Mouse (Mus musculus) thymus, adult 2 months (tissue): ENCODE measurements around the gene Defa23. TPM values are rescaled to one million over a fixed set of nuclear protein-coding genes. Genes with fewer than 3 reads are reported as not detected.
"Not testable (repeated sequence)": the region's sequence is repeated elsewhere in the genome, so short reads cannot be mapped to it uniquely, and the experiment has no call there.

Experiments
- DNase-seq: peaks from one replicate; pipeline ENCODE4 v3.0.0; 2021
- H3K27ac ChIP-seq: fragments of 200-500 bp; 2 replicates; pipeline ENCODE4 v1.5.1; 2012; ENCODE audit warnings: low read length, control low read depth; ENCODE audit not compliant: control insufficient read depth, insufficient read depth
- H3K27me3 ChIP-seq: fragments of 200-500 bp; 2 replicates; pipeline ENCODE4 v1.6.1; 2012; ENCODE audit warnings: mild to moderate bottlenecking, low read length, moderate library complexity, mixed read lengths; ENCODE audit not compliant: control insufficient read depth, insufficient read depth
- H3K36me3 ChIP-seq: fragments of 200-500 bp; 2 replicates; pipeline ENCODE4 v1.6.1; 2012; ENCODE audit warnings: mild to moderate bottlenecking, low read length, moderate library complexity; ENCODE audit not compliant: control insufficient read depth, insufficient read depth
- H3K4me1 ChIP-seq: fragments of 200-500 bp; replicated peaks from 2 replicates; pipeline ENCODE4 v1.6.1; 2012; ENCODE audit warnings: low read length; ENCODE audit not compliant: control insufficient read depth, insufficient read depth
- H3K4me3 ChIP-seq: fragments of 200-500 bp; 2 replicates; pipeline ENCODE4 v1.5.1; 2012; ENCODE audit warnings: mild to moderate bottlenecking, low read length, control low read depth, moderate library complexity; ENCODE audit not compliant: control insufficient read depth, insufficient read depth
- CTCF ChIP-seq: fragments of 200-500 bp; IDR thresholded peaks from 2 replicates; pipeline ENCODE4 v1.5.1; 2012; ENCODE audit warnings: mild to moderate bottlenecking, control low read depth, low read length, moderate library complexity, borderline replicate concordance; ENCODE audit not compliant: control insufficient read depth, poor library complexity, insufficient read depth; ENCODE audit errors: extremely low read depth
- POLR2A ChIP-seq: fragments of 200-500 bp; IDR thresholded peaks from 2 replicates; pipeline ENCODE4 v1.6.1; 2012; ENCODE audit warnings: mild to moderate bottlenecking, low read length, control low read depth, moderate library complexity; ENCODE audit not compliant: control insufficient read depth, poor library complexity, insufficient read depth; ENCODE audit errors: extremely low read depth
- WGBS: fragments of 180-500 bp; shearing (Covaris S2); methylation state at CpG from one replicate; pipeline ENCODE4 v1.1.7; 2018; 5-methylcytosine and 5-hydroxymethylcytosine counted together
- polyA plus RNA-seq: library from polyadenylated mRNA; depleted of rRNA; stranded (reverse); fragments of >200 nt; gene quantifications from 2 replicates; pipeline ENCODE4 v1.2.3, GENCODE M21; 2012; rRNA removed

Gene Defa23
- not detected in 2 replicates for polyA plus RNA-seq

DNA sequence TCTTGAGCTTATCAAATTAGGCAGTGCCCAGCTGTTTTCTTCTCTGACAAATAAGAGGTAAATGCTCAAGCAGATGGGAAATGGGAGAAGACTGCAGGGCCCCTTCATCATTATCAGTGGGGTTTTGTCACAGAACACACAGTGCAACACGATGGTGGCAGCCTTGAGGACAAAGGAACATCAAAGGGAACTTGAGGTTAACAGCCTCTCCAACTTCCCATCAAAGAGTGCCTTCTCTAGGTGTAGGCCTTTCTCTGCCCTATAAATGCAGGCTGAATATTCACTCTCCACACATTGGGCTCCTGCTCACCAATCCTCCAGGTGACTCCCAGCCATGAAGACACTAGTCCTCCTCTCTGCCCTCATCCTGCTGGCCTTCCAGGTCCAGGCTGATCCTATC lies at the start of gene Defa23:
Gene Defa23, plus strand, starts transcription at position 301 of the 400 bp plus-strand sequence.
- not testable (repeated sequence) for H3K27me3 ChIP-seq, DNase-seq, H3K4me1 ChIP-seq, H3K36me3 ChIP-seq, H3K4me3 ChIP-seq, H3K27ac ChIP-seq
- WGBS = no CpG with 5 or more reads among the region's 1 CpGs

DNA sequence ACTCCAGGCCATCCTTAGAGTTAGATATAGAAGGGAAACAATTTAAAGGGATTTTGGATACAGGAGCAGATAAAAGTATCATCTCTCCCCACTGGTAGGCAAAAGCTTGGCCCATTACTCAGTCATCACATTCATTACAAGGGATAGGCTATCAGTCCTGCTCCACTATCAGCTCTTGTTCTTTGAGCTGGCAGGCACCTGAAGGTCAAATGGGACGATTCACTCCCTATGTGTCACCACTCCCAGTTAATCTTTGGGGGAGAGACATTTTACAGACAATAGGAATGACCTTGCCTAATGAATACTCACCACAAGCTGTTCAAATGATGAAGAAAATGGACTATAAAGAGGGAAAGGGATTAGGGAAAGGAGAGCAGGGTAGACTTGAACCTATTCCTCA lies 48.0 kb upstream of the Defa23 start:
- no peaks in the 10 kb centered on the region for H3K4me1 ChIP-seq
- no peaks in the 10 kb centered on the region for H3K36me3 ChIP-seq
- no peak for DNase-seq
- no peak for TF ChIP-seq POLR2A
- TF ChIP-seq CTCF = no peak
- H3K4me3 ChIP-seq = no peak overlapping the region
- no peak overlapping the region for H3K27ac ChIP-seq
- 30% methylated on average over 1 of the region's 1 CpGs for WGBS
- H3K27me3 ChIP-seq = no peaks in the 10 kb centered on the region

DNA sequence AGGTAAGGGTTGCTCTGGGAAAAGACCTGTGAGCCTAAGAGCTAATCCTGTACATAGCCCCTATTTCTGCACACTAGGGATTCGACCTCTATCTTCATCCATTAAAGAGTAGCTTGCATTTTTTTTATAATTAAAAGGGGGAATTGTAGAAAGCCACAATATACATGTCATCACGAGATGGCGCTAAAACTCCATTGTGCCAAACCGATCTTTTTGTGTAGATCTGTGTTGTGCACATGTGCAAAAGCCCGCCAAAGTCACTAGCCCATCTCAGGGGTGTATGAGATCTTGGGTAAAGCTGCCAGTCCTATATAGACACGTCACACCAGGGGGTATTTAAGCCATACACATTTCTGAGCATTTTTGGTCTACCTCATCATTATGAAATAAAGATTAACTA lies 46.3 kb upstream of the Defa23 start:
- H3K27me3 ChIP-seq, DNase-seq, H3K4me1 ChIP-seq, H3K4me3 ChIP-seq, H3K36me3 ChIP-seq, H3K27ac ChIP-seq: not testable (repeated sequence)
- WGBS = 54% methylated on average over 6 of the region's 6 CpGs

DNA sequence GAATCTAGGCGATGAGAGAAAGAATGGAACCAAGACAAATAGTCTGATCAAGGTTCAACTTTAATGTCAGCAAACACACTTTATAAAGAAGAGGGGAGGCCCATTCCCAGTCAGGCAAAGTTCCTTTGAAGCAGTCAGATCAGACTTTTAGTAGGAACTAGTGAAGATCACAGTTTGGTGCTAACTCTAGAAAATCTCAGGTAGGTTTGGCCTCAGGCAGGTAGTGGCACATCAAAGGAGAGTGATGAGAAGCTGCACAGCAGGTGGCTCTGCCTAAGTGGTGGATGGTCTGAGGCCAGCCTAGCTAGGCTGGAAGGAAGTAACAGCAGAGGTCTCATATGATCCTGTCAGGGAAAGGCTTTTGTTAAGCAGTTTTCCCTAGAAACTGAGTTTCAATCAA lies 44.3 kb upstream of the Defa23 start:
- not testable (repeated sequence) for H3K4me1 ChIP-seq, DNase-seq, H3K27me3 ChIP-seq, H3K27ac ChIP-seq, H3K4me3 ChIP-seq, H3K36me3 ChIP-seq
- 70% methylated on average over 1 of the region's 1 CpGs for WGBS

DNA sequence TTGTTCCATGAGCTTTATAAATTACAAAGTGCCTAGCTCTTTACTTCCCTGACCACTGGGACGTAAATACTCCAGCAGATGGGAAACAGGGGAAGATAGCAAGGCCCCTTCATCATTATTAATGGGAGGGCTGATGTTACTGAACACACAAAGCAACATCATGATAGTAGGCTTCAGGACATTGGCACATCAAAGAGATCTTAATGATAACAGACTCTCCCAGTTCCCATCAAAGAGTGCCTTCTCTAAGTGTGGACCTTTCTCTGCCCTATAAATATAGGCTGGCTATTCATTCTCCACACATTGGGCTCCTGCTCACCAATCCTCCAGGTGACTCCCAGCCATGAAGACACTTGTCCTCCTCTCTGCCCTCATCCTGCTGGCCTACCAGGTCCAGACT lies 29.6 kb upstream of the Defa23 start, which contains the start of gene Defa21:
Gene Defa21, plus strand, starts transcription at position 301 of the 400 bp plus-strand sequence.
- not testable (repeated sequence) for H3K27me3 ChIP-seq, H3K4me3 ChIP-seq, H3K36me3 ChIP-seq, DNase-seq, H3K27ac ChIP-seq, H3K4me1 ChIP-seq
- WGBS = no CpG with 5 or more reads among the region's 1 CpGs

DNA sequence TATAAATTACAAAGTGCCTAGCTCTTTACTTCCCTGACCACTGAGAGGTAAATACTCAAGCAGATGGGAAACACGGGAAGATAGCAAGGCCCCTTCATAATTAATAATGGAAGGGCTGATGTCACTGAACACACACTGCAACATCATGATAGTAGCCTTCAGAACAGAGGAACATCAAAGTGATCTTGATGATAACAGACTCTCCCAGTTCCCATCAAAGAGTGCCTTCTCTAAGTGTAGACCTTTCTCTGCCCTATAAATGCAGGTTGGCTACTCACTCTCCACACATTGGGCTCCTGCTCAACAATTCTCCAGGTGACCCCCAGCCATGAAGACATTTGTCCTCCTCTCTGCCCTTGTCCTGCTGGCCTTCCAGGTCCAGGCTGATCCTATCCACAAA lies 9.9 kb downstream of the Defa23 start, which contains the start of gene Defa35:
Gene Defa35, plus strand, starts transcription at position 301 of the 400 bp plus-strand sequence.
- DNase-seq, H3K4me3 ChIP-seq, H3K27ac ChIP-seq, H3K4me1 ChIP-seq, H3K36me3 ChIP-seq, H3K27me3 ChIP-seq: not testable (repeated sequence)
- 82% methylated on average over 1 of the region's 1 CpGs for WGBS

DNA sequence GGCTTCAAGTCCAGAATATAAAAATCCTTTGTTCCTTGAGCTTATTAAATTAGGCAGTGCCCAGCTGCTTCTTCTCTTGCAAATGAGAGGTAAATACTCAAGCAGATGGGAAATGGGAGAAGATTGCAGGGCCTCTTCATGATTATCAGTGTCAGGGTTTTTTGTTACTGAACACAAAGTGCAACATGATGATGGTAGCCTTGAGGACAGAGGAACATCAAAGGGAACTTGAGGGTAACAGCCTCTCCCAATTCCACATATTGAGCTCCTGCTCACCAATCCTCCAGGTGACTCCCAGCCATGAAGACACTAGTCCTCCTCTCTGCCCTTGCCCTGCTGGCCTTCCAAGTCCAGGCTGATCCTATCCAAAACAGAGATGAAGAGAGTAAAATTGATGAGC lies 29.3 kb downstream of the Defa23 start, which contains the start of gene Defa25:
Gene Defa25, plus strand, starts transcription at position 301 of the 400 bp plus-strand sequence.
- not testable (repeated sequence) for H3K36me3 ChIP-seq, H3K4me3 ChIP-seq, H3K4me1 ChIP-seq, H3K27ac ChIP-seq, H3K27me3 ChIP-seq, DNase-seq

DNA sequence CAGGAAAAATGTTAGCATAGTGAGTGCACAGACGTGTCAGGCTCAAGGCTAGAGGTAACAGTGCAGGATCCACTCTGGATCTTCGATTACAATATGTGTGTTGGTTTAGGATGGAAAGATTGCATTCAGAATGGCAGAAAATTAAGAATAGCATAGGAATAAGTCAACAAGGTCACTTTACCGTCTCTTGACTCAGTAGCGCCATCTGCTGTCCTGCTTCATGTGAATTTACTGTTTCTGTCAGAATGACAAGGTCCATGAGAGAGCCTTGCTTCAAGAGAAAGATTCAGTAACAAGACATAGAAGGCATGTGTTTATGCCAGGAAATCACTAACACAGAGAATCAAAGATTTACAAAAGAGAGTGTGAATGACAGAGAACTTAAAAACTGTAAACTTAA lies 38.3 kb downstream of the Defa23 start:
- H3K4me3 ChIP-seq = no peak overlapping the region
- WGBS = 38% methylated on average over 4 of the region's 4 CpGs

DNA sequence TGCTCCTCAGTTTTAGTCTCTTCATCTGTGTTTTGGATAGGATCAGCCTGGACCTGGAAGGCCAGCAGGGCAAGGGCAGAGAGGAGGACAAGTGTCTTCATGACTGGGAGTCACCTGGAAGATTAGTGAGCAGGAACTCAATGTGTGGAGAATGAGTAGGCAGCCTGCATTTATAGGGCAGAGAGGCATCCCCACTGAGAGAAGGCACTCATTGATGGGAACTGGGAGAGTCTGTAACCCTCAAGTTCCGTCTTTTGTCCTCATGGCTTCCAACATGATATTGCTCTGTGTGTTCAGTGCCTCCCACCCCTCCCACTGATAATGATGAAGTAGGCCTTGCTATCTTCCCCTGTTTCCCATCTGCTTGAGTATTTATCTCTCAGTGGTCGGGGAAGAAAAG lies 41.1 kb downstream of the Defa23 start, which contains the start of gene Gm14851:
Gene Gm14851, minus strand, starts transcription at position 101 of the 400 bp plus-strand sequence.
- not testable (repeated sequence) for DNase-seq, H3K27ac ChIP-seq, H3K27me3 ChIP-seq, H3K36me3 ChIP-seq, H3K4me3 ChIP-seq, H3K4me1 ChIP-seq
- WGBS = 86% methylated on average over 1 of the region's 2 CpGs

More for the DNA sequence above, 38.3 kb downstream of the Defa23 start:
- H3K27me3 ChIP-seq = no peaks in the 10 kb centered on the region
- no peaks in the 10 kb centered on the region for H3K36me3 ChIP-seq
- TF ChIP-seq CTCF = no peak
- TF ChIP-seq POLR2A = no peak
- no peak overlapping the region for H3K27ac ChIP-seq
- no peaks in the 10 kb centered on the region for H3K4me1 ChIP-seq
- DNase-seq = no peak
